Mouse (Mus musculus): ENCODE measurements around the gene Ndufa4.

- TF ChIP-seq CTCF (IDR thresholded peaks at IDR 0.05; ENCODE audit: borderline replicate concordance, insufficient read depth, low read depth, low read length), result no peak
- TF ChIP-seq POLR2A (IDR thresholded peaks at IDR 0.05; ENCODE audit: borderline replicate concordance, insufficient read depth, low read length), result no peak
Measured at GRCm38 (mm10) chr6:11933403-11933802, 26.1 kb upstream of the Ndufa4 start.
